Mouse (Mus musculus) stomach, postnatal 0 days (tissue): ENCODE measurements around the gene Tm4sf20. TPM values are rescaled to one million over a fixed set of nuclear protein-coding genes. Genes with fewer than 3 reads are reported as not detected.

ENCODE experiments used
- ATAC-seq: fragments of 200-750 bp; cut with Nextera tagmentation; 2 replicates; pipeline ENCODE4 v1.8.0; 2017; ENCODE audit not compliant: low FRiP score, low TSS enrichment
- DNase-seq: peaks from one replicate; pipeline ENCODE4 v3.0.0-alpha.2; 2016; ENCODE audit warnings: low spot score
- H3K27ac ChIP-seq: fragments of 300-500 bp; sonication (generic); replicated peaks from 2 replicates; pipeline ENCODE4 v1.5.1; 2014; ENCODE audit warnings: mild to moderate bottlenecking, control low read depth
- H3K27me3 ChIP-seq: fragments of 300-500 bp; sonication (generic); 2 replicates; pipeline ENCODE4 v1.6.1; 2014; ENCODE audit warnings: low read length; ENCODE audit not compliant: control insufficient read depth, insufficient read depth
- H3K36me3 ChIP-seq: fragments of 300-500 bp; sonication (generic); 2 replicates; pipeline ENCODE4 v1.6.1; 2014; ENCODE audit warnings: low read length, mixed read lengths; ENCODE audit not compliant: control insufficient read depth, insufficient read depth
- H3K4me1 ChIP-seq: fragments of 300-500 bp; sonication (generic); replicated peaks from 2 replicates; pipeline ENCODE4 v1.6.1; 2014; ENCODE audit warnings: antibody characterized with exemption; ENCODE audit not compliant: control insufficient read depth, insufficient read depth
- H3K4me2 ChIP-seq: fragments of 300-500 bp; sonication (generic); replicated peaks from 2 replicates; pipeline ENCODE4 v1.6.1; 2014; ENCODE audit warnings: low read depth, mild to moderate bottlenecking, control low read depth, moderate library complexity
- H3K4me3 ChIP-seq: fragments of 300-500 bp; sonication (generic); 2 replicates; pipeline ENCODE4 v1.5.1; 2014; ENCODE audit warnings: low read depth, low read length, control low read depth
- H3K9ac ChIP-seq: fragments of 300-500 bp; sonication (generic); 2 replicates; pipeline ENCODE4 v1.6.1; 2014; ENCODE audit warnings: mild to moderate bottlenecking, low read length, control low read depth, mixed read lengths
- H3K9me3 ChIP-seq: fragments of 300-500 bp; sonication (generic); 2 replicates; pipeline ENCODE4 v1.6.1; 2016; ENCODE audit warnings: low read length; ENCODE audit not compliant: control insufficient read depth
- CTCF ChIP-seq: IDR thresholded peaks from 2 replicates; pipeline ENCODE4 v1.5.1; 2016; ENCODE audit warnings: antibody characterized with exemption, low read depth, mild to moderate bottlenecking, moderate library complexity
- EP300 ChIP-seq: optimal IDR thresholded peaks from 2 replicates; pipeline ENCODE3; 2016; ENCODE audit warnings: antibody characterized with exemption
- WGBS: fragments of 180-500 bp; shearing (Covaris S2); extraction: QIAGEN DNeasy Blood & Tissue Kit; methylation state at CpG from one replicate; pipeline ENCODE4 v1.1.7; 2014; 5-methylcytosine and 5-hydroxymethylcytosine counted together
- polyA plus RNA-seq: library from polyadenylated mRNA; unstranded; fragments of >200 nt; fragmentation: Nextera tagmentation; extraction: Ambion mirVana; gene quantifications from 2 replicates; pipeline ENCODE4 v1.2.1, GENCODE M21; 2015

The Tm4sf20 gene
- polyA plus RNA-seq, 1 experiment from 2014 or later, result 1.0 TPM

- no peaks in the 10 kb centered on the region for H3K4me1 ChIP-seq
- TF ChIP-seq EP300 (no peak), CTCF (no peak)
- H3K9me3 ChIP-seq, result no peaks in the 10 kb centered on the region
- no peaks in the 10 kb centered on the region for H3K27me3 ChIP-seq
- H3K36me3 ChIP-seq, result no peaks in the 10 kb centered on the region
- ATAC-seq (peak; percentile 16; the same call in 1 of the 2 replicates), DNase-seq (no peak)
- no peak overlapping the region for H3K4me2 ChIP-seq
- no peak overlapping the region for H3K4me3 ChIP-seq
- WGBS, result 46% methylated on average over 18 of the region's 18 CpGs
- no peak overlapping the region for H3K27ac ChIP-seq
- no peak overlapping the region for H3K9ac ChIP-seq
Measured at GRCm38 (mm10) chr1:82795702-82796443, 27.6 kb upstream of the Tm4sf20 start.

DNA sequence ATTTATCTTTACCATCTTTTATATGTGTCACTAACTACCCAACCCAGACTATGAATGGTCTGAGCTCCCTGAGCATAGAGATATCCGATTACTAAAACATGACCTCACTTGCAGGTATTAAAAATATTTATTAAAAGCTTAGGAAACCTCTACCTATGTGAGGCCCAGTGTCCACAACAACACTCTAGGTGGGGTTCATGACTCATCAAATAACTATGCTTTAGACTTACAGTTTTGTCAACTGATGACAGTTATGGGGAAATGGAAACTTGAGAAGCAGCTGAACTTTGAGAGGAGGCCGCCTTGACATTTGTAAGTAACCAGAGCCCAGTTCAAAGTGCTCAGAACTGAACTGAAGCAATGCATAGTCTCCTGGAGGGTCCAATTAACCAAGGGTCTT lies 26.9 kb upstream of the Tm4sf20 start:
- H3K27me3 ChIP-seq, result no peaks in the 10 kb centered on the region
- TF ChIP-seq EP300, result no peak
- TF ChIP-seq CTCF, result no peak
- H3K27ac ChIP-seq, result no peak overlapping the region
- ATAC-seq (peak; percentile 61; the same call in 1 of the 2 replicates), DNase-seq (no peak)
- no peak overlapping the region for H3K4me3 ChIP-seq
- no peaks in the 10 kb centered on the region for H3K4me1 ChIP-seq
- no peaks in the 10 kb centered on the region for H3K36me3 ChIP-seq
- no peak overlapping the region for H3K9ac ChIP-seq
- 68% methylated on average over 2 of the region's 2 CpGs for WGBS
- H3K4me2 ChIP-seq, result no peak overlapping the region
- H3K9me3 ChIP-seq, result no peaks in the 10 kb centered on the region

DNA sequence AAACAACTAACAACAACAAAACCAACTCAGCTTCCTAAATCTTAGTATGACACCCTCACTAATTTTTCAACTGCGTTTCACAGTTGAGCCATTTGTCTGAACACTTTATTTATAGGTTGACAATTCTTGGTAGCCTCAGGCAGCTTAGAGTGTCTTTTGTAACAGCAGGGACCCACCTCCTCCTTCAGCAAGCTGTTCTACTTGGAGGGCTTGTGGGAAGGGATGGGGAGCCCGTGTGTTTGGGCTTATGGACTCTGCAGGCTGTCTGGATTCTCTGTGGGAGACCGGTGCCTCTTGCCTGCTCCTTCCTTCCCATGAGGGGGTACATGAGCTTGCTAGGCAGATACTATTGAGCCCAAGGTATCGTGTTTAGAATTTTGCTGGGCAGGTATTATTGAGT lies 25.7 kb upstream of the Tm4sf20 start:
- TF ChIP-seq EP300 (no peak), CTCF (no peak)

DNA sequence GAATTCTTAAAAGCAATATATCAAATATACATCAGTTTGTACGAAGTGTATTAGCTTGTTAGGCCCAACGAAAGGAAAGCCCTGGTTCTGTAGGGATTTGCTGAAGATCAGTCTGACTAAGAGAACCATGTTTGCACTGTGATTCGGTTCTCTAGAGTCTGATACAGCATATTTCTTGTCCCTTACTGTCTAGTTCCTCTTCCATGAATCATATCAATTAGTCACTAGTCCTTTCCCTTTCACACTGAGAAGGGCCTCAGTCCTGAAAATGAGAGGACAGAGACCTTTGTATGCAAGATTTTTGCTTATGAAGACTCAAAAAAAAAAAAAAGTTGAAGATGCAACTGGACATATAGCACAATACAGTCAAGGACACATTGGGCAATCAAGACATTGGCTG lies 24.8 kb upstream of the Tm4sf20 start:
- no peak overlapping the region for H3K27ac ChIP-seq
- WGBS, result 62% methylated on average over 3 of the region's 3 CpGs
- H3K4me1 ChIP-seq, result no peaks in the 10 kb centered on the region
- no peak overlapping the region for H3K9ac ChIP-seq
- TF ChIP-seq EP300 (no peak), CTCF (no peak)
- no peaks in the 10 kb centered on the region for H3K36me3 ChIP-seq
- ATAC-seq (no peak), DNase-seq (no peak)
- H3K4me2 ChIP-seq, result no peak overlapping the region
- no peak overlapping the region for H3K4me3 ChIP-seq
- no peaks in the 10 kb centered on the region for H3K27me3 ChIP-seq
- no peaks in the 10 kb centered on the region for H3K9me3 ChIP-seq

More for the DNA sequence above, 25.7 kb upstream of the Tm4sf20 start:
- no peak for DNase-seq
- no peaks in the 10 kb centered on the region for H3K27me3 ChIP-seq
- H3K27ac ChIP-seq, result no peak overlapping the region
- ATAC-seq, result no peak
- 74% methylated on average over 4 of the region's 4 CpGs for WGBS
- H3K4me3 ChIP-seq, result no peak overlapping the region
- H3K36me3 ChIP-seq, result no peaks in the 10 kb centered on the region
- H3K9ac ChIP-seq, result no peak overlapping the region
- H3K4me1 ChIP-seq, result no peaks in the 10 kb centered on the region
- no peaks in the 10 kb centered on the region for H3K9me3 ChIP-seq
- H3K4me2 ChIP-seq, result no peak overlapping the region

DNA sequence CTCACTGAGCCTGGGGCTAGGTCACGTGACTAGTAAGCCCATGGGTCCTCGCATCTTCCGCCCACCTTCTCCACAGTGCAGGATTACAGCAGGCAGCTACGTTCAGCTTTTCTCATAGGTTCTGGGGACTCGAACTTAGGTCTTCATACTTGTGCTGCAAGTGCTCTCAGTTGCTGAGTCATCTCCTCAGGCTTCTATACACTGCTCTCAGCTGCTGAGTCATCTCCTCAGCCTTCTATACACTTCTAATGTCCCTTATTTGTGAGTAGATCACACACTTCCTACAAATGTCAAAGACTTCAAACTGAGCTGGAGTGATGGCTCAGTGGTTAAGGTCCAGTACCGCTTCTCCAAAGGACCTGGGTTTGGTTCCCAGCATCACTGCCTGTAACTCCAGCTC lies 24.0 kb upstream of the Tm4sf20 start:
- H3K9me3 ChIP-seq, result no peaks in the 10 kb centered on the region
- WGBS, result 93% methylated on average over 6 of the region's 6 CpGs
- H3K4me1 ChIP-seq, result no peaks in the 10 kb centered on the region
- H3K27ac ChIP-seq, result no peak overlapping the region
- no peaks in the 10 kb centered on the region for H3K36me3 ChIP-seq
- H3K27me3 ChIP-seq, result no peaks in the 10 kb centered on the region
- H3K4me2 ChIP-seq, result no peak overlapping the region
- DNase-seq, result no peak
- ATAC-seq, result no peak
- H3K9ac ChIP-seq, result no peak overlapping the region
- H3K4me3 ChIP-seq, result no peak overlapping the region
- TF ChIP-seq CTCF, result no peak
- TF ChIP-seq EP300, result no peak

- Histone ChIP-seq H3K36me3 (no peaks in the 10 kb centered on the region), H3K9ac (no peak overlapping the region), H3K4me3 (no peak overlapping the region), H3K4me1 (no peaks in the 10 kb centered on the region), H3K4me2 (no peak overlapping the region), H3K27me3 (no peaks in the 10 kb centered on the region), H3K9me3 (no peaks in the 10 kb centered on the region), H3K27ac (no peak overlapping the region)
- TF ChIP-seq EP300, result no peak
- no peak for TF ChIP-seq CTCF
- WGBS, result 84% methylated on average over 11 of the region's 11 CpGs
- ATAC-seq, result no peak
- DNase-seq, result no peak
Measured at GRCm38 (mm10) chr1:82791105-82791504, 22.8 kb upstream of the Tm4sf20 start.
